Mouse (Mus musculus): ENCODE data around the gene Cwf19l1.

The Cwf19l1 gene

DNA sequence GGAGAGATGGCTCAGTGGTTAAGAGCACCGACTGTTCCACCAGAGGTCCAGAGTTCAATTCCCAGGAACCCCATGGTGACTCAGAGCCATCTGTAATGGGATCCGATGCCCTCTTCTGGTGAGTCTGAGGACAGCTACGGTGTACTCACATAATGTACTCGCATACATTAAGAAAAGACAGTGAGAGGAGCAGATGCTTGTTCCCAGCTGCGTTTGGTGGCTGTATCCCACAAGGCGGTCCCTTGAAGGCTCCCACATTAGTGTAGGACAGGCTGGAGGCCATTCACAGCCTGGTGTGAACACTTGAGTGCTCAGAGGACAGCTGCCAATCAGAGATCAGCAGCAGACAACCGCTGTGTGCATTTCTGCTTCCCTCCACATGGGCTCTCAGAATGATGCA lies 24.0 kb downstream of the Cwf19l1 start:
- no peak for DNase-seq (ENCODE audit: low spot score in 2 of 2)

DNA sequence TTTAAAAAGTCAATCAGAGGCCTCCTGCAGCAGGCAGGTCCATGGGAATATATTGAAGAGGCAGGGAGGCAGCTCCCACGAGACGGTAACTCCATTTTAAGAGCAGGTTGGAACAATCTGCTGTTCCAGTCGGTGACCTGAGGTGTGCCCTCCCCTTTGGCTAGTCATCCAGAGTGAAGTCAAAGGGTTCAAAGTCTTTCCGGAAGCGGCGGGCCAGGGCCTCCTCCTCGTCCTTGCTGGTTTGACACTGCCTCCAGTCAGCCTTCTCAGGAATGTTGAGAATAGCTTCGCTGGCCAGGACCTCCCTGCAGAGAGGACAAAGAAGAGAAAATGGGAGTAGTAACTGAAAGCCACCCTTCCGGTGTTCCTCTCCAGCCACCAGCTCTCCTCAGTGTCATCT lies 25.3 kb downstream of the Cwf19l1 start:
- no peak for DNase-seq (ENCODE audit: low spot score in 2 of 2)

DNA sequence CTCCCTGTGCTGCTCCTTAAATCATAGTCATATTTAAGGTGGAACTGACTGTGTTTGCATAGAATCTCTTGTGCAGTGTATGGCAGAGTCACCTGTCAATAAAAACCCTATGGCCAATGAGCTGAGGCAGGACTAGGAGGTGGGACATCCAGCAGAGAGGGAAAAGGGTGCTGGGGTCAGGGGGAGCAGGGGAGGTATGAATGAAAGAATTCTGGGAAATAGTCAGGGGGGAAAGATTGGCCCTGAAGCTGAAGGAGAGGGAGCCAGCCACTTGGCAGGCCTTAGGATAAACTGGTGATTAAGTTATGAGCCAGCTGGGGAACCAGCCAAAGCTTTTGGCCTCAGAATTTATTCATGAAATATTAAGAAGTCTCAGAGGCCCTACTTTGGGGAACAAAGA lies 26.7 kb downstream of the Cwf19l1 start:
- DNase-seq (ENCODE audit: low spot score in 2 of 2) = no peak

DNA sequence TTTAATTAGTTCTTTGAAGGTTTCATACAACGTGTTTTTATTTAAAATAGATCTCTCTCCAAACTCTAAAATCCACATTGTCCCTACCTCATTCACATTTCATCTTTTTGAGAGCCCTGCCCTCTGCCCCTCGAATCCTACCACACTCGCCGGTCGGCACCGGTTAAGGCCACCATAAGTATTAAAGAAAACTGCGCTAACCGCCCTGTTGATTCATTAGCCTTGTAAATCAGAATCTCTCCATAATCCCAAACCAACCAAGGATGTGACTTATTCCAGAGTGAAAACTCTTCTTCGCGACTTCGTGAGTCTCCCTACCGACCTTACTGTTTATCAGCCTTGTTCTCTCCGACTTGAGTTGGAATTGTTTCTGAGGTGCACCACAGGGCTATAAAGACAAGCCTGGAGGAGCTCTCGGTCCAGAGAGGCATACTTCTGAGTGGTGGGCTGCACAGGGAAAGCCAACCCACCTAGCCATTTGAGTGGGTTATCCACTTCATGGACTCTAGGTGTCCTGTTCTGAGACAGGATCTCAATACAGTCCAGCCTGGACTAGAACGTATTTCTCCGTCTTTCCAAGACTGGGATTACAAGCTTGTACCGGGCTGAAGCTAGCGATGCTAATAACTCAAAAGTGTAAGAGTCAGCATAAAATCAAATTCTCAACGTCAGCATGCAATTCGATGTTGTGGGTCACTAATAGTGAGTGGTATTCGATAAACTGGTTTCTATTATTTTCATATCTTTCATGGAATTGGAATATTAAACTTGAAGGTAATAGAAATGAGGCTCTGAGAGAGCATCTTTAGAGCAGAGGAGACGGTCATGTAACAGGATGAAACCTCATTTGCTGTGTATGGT lies 27.8 kb downstream of the Cwf19l1 start:
- no peak for DNase-seq (ENCODE audit: low spot score in 2 of 2)

DNA sequence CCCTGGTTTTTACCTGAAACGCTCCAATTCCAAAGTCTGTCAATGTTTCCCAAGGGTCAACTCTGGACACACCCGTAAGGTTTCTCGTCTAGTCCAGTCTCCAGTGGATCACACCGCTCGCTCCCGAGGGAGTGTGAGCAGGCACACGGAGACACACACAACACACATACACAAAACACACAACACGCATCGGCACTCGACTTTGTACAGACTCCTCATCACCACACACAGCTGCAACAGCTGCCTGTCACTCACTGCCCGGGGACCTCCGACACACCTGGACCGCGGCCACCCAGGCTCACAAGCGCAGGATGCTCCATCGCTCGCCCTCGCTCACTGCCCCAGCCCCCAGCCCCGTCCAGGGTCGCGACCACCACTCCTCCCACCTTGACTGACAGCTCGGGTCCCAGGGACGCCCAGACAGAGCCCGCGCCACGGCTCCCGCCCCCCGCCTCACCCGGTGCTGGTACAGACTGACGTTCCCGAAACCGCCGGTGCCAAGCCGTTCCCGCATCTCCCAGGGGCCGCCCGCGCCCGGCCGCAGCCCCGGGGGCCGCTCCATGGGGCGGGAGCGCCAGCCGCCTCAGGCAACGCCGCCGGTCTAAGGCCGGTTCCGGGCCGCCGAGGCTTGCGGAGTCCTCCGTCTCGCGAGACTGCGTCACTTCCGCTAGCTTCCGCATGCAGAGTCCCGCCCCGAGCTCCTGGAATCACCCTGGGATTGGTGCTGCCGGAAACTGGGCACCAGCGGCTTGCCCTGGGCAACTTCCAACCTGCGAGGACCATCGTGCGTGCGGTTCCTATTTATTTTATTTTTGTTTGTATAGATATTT lies 28.6 kb downstream of the Cwf19l1 start, which contains the start of gene Chuk:
Gene Chuk, minus strand, starts transcription at position 650 of the 830 bp plus-strand sequence.
- peak; percentile 89 to 92 for DNase-seq (ENCODE audit: low spot score in 2 of 2)

DNA sequence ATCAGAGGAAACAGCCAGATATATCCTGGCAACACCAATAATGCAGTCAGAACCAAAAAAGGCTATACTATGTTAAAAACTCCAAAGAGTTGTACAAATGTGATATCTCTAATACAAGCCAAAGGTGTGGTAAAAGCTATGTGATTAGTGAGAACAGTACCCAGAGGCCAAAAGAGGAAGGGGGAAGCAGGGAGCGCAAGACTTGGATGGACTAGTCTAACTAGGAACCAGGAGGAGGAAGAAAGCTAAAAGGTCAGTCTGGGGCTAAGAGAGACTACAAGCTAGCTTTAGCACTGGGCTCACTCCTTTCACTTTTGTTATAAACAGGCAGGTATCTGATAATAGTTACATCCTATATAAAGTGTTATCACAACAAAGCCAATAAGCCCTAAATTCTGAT lies 31.3 kb downstream of the Cwf19l1 start:
- DNase-seq (ENCODE audit: low spot score in 2 of 2) = no peak

DNA sequence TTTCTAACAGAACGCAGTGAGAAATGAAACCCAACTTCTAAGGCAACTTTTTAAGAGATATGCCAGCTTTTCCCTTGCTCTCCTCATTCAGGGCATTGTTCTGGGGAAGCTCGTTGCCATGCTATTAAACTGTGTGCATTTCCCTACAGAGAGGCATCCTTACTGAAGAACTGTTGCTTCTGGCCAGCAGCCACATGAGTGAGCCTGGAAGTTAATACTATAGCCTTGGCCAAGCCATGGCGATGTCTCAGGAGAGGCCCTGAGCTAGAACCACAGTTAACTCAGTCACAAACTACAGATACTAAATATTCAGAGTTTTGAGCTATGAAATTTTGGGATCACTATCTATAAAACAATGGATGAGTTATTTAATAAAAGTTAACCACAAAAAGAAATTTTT lies 32.7 kb downstream of the Cwf19l1 start:
- no peak for DNase-seq (ENCODE audit: low spot score in 2 of 2)

DNA sequence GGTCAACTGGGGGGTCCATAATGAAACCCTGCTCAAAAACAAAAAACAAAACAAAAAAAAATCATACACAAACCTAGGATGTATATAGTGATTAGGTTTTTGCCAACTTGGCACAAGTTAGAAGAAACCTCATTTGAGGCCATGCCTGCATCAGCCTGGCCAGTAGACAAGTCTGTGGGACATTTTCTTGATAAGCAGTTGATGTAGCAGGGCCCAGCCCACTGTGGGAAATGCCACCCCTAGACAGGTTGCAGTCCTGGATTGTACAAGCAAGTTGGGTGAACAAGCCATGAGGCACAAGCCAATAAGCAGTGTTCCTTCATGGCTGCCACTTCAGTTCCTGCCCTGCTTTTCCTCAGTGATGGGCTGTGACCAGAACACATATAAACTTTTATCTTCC lies 34.8 kb downstream of the Cwf19l1 start:
- DNase-seq (ENCODE audit: low spot score in 2 of 2) = no peak

DNA sequence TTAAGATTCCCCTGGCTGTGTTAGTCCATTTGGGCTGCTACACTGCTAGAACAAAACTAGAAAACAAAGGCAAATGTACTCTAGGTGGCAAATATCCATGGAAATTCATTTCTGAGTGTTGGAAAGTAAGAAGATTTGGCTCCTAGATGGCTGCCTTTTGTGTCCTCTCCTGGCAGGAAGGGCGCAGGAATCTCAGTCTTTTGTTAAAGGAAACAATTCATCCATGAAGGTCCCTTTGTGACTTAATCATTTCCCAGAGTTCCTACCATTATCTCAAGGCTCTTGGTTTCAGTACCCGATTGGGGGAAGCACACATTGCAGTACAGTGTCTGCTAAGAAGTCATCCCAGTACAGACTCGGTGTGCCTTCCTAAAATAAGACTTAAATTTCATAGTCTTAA lies 49.4 kb downstream of the Cwf19l1 start:
- no peak for DNase-seq (ENCODE audit: low spot score in 2 of 2)

DNA sequence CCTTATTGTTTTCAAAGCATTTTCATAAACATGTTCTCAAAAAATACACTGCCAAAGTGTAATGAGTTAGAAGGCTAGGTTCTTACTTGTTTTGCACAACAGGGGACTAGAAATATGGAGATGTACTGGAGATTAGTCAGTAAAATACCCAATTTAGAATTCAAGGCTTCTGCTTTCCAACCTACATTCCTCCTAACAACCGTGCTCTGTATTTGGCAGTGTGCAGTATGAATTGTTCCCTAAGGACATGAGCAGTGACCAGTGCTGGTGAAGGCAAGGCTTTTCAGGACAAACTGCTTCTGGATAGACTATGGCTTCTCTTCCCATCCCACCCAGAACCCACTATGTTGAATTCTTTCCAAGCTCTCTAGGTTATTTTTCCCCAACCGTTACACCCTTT lies 54.8 kb downstream of the Cwf19l1 start:
- DNase-seq (ENCODE audit: low spot score in 2 of 2) = no peak

DNA sequence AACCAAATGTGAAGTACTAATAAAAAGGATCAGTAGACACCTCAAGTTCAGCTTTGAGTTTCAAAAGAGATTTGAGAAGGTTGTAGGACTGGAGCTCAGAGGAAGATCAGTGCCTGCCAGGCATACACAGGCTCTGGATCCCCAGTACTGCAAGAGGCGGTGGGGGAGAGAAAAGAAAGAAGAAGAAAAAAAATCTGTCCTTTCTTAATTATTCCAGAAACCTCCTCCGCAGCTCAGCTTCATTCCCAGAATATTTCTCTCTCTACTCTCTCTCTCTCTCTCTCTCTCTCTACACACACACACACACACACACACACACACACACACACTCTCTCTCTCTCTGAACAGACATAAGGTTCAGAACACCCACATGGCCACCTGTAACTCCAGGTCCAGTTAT lies 55.7 kb downstream of the Cwf19l1 start:
- no peak for DNase-seq (ENCODE audit: low spot score in 2 of 2)

DNA sequence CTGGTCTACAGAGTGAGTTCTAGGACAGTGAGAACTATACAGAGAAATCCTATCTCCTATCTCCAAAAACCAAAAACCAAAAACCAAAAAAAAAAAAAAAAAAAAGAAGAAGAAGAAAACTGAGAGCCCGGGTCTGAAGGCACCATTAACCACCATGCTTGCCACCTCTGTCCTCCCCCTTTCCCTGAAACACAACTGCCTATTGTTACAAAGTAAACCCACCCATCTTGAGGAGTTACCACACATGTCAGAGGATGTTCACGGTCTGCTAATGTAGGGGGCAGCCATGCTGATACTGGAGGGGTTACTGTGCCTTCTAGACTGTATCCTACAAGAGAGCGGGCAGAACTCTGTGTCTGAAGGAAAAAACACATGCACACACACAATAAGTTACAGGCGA lies 58.7 kb downstream of the Cwf19l1 start:
- no peak for DNase-seq (ENCODE audit: low spot score in 2 of 2)

DNA sequence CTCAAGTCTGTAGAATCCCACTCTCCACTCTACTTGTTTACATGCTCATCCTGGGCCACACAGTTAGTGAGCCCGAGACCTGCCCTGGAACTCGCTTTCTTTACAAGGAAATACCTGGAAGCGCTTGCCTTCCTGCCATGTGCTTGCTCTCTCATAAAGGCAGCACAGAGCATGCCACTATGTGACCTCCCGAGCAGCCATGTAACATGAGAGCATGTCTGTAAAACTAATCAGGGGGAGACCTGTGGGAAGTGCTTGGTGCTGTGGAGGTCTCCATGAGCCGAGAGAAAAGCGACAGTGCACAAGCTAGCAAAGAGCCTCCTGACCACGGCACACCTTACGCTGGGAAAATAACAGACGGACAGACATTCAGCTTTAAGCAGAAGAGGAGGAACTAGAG lies 59.2 kb downstream of the Cwf19l1 start:
- DNase-seq (ENCODE audit: low spot score in 2 of 2) = no peak

DNA sequence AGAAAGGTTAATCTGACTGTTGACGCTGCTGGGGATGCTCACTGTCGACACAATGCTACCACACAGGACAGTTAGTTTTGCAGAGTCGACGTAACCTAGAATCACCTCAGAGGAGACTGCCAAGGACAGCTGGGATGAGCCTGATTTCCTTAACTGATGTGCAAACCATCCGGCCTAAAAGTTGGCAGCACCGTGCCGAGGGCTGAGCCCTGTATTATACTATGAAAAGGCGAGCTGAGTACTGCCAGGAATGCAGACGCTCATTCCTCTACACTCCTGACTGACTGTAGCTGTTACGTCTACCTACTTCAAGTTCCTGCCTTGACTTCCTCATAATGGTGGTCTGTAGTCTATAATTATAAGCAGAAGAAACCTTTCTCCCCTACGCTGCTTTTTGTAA lies 60.7 kb downstream of the Cwf19l1 start:
- DNase-seq (ENCODE audit: low spot score in 2 of 2) = no peak

DNA sequence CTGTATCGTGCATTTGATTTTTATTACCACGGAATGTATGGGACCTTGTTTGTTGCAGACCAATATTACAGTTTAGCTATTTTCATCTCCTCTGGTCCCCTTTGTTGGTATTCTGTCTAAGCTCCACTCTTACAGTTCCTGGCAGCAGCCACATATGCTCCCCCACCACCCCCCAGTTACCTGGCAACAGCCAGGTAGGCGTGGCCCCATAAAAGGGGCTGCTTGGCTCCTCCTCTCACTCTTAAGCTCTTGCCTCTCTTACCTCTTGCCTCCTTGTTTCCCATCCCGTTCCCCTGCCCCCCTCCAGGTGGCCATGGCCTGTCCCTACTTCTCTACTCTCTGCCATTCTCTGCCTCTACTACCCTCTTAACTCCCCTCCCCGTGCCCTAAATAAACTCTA lies 64.5 kb downstream of the Cwf19l1 start:
- DNase-seq (ENCODE audit: low spot score in 2 of 2) = no peak

DNA sequence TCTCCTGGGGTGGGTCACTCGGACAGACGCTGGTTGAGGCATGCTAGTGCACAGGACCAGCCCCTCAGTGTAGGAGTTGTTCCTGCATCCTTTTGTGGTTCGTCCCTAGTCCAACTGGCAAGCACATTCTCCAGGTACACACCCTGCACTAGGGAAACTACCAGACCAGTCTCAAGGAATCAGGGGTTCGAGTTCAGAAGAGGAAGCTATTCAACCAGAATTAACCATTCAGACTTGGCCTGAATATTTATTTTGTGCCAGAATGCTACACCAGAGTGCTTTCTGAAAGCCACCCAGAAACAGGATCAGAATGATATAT lies 65.8 kb downstream of the Cwf19l1 start:
- DNase-seq (ENCODE audit: low spot score in 2 of 2) = no peak

DNA sequence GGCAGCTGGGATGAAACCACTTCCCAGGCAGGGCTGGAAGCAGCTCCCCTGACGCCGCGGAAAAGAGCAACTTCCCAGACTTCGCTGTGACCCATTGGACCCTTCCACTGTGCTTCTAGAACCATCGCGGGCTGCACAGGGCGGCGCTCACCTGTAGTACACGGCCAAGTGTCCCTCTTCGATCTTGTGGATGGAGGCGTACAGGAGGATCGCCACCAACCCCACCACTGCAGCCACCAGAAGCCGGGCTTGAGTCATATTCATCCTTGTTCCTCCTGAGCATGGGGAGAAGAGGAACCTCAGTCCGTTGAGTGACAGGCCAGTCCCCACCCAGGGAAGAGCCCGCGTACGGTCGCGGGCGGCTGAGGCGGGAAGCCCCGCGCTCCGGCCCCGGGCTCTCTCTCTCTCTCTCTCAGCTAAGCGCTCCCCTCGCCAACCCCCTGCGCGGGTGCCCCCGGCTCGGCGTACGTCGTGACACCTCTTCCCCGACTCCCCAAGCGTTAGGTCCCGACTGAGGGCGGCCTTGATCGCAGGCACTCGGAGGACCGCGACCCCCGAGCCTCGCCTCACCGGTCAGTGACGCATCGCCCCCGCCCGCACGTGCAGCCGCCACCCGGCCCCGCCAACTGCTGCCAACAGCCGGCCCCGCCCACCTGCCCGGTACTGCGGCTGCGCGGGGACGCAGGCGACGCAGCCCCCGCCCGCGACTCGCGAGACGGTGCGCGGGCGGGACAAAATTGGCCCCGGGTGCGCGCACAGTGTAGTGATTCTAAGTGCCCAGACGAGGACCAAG lies 66.4 kb downstream of the Cwf19l1 start, which contains the start of gene Erlin1:
Gene Erlin1, minus strand, starts transcription at position 665 of the 793 bp plus-strand sequence.
- peak; percentile 80 to 86 for DNase-seq (ENCODE audit: low spot score in 2 of 2)

DNA sequence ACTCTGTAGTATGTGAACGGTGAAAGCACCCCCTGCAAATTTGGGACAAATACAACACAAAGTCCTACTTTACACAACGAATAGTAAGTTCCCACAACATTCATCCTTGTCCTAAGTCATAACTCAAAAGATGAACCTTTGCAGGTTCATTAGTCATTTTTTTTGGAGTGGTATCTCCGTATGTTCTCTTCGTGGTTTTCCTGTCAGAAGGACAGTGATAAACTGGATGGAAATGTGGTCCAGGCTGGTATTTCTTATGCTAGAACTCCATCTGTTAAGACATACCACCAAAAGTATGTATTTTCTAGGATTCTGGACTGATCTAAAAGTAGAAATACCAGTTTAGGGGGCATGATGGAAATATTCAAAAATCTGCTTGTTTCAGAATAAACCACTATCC lies 67.4 kb downstream of the Cwf19l1 start:
- DNase-seq (ENCODE audit: low spot score in 2 of 2) = no peak

DNA sequence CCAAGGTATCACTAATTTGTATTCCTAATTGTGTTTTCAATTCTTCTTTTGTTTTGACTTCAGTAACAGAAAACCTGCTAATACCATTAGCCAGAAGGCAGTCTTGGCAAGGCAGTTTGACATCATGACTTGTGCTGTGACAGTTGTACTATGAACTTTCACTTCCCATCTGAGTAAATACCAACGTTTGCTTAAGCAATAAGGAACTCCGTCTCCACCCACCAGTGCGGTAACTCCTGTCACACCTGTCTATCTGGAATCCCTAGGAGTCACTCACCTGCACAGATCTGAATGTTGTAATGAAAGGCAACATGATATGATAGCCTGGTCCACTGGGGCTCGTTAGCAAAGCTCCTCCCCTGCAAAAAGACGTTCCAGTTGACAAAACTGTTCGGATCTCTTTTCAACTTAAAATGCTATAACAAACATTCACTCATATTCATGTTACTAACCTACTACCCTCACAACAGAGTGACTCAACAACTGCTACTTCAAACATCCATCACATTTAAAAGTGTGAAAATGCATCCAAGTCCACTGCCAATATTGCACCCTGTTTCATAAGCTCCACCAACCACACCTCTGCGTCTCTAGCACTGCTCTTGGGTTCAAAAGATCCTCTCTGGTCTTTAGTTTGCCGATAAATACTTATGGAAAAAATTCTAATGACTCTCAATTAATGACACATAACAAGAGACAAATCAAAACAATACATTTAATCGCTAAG lies 68.2 kb downstream of the Cwf19l1 start:
- no peak for DNase-seq (ENCODE audit: low spot score in 2 of 2)

DNA sequence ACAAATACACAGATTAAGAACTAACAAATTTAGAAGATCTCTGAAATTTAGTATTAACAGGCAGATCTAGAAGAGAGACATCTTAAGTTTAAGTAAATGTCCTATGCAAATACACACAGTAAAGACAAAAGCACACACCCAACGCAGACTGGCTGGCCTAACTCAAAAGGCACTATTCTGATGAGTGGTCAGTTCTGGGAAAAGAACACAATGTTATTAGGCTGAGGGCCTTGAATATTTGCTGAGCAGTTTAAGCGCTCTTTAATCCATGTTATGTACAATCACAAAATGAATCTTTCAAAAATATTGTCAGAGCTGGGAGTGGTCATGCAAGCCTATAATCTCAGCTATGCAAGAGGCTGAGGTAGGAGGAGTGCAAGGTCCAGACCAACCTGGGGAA lies 70.9 kb downstream of the Cwf19l1 start:
- no peak for DNase-seq (ENCODE audit: low spot score in 2 of 2)

DNA sequence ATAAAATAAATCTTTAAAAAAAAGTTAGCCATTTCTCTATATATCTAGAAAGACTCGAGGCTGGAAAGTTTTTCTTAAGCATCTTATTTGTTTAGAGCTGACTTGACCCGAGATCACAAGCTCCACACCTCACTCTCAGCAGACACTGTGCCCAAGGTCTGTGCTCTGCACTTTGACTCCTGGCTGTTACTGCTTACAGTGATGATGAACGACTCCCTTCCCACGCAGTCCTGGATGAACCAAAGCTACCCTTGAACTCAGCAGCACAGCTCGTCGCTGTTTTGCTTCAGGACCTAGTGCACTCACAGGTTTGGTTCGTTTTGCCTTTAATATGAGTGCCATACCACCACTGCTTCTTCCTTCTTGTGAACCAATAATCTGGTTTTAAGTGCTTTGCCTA lies 71.9 kb downstream of the Cwf19l1 start:
- no peak for DNase-seq (ENCODE audit: low spot score in 2 of 2)

DNA sequence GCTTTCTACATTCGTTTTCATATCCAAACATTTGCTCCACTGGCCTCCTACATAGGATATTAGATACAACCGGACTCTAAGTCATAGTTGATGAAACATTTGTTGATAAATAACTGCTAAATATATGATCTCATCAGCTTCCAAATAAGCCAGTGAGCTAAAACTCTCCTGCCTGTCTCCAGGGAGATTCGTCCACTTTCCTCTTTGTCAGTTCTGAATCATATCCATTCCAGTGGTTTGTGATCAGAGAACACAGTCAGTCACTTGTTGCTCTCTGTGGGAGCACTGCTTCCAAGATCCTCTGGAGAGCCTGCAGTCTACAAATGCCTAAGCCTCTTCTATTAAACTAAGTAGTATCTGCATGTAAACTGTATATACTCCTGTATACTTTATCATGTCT lies 75.5 kb downstream of the Cwf19l1 start:
- no peak for DNase-seq (ENCODE audit: low spot score in 2 of 2)

Data from frontal cortex, postnatal 25 days (tissue).